Mouse (Mus musculus): ENCODE results near the gene Mcm7. TPM values are rescaled to one million over a fixed set of nuclear protein-coding genes. Genes with fewer than 3 reads are reported as not detected.

Mcm7 gene
- polyA plus RNA-seq, 1 experiment from 2014 or later: 233 TPM

- H3K4me1 ChIP-seq (ENCODE audit: insufficient read depth): 0 out of 2 replicates have a peak, but pooled peaks cover 7% of the 10 kb centered on the region
- H3K36me3 ChIP-seq (ENCODE audit: insufficient read depth): peaks cover 62% of the 10 kb centered on the region
- under 1% methylated on average over 47 of the region's 47 CpGs for WGBS
- peak; percentile 88 for ATAC-seq (ENCODE audit: insufficient read depth)
- peak overlapping the region; percentile 85 for H3K9ac ChIP-seq
- peak overlapping the region; percentile 81 for H3K4me3 ChIP-seq (ENCODE audit: low read depth, low read length)
- H3K27ac ChIP-seq (ENCODE audit: low read depth): peak overlapping the region; percentile 99
- no peaks in the 10 kb centered on the region for H3K9me3 ChIP-seq (ENCODE audit: low read depth, low read length)
- peak; percentile 99 for DNase-seq
- peak overlapping the region; percentile 80 for H3K4me2 ChIP-seq
- TF ChIP-seq CTCF (IDR thresholded peaks at IDR 0.05; ENCODE audit: low read depth): peak; percentile 38; the same call in 1 of the 2 replicates
- no peaks in the 10 kb centered on the region for H3K27me3 ChIP-seq (ENCODE audit: insufficient read depth, low read length)
These were observed 1.2 kb downstream of the Mcm7 start for GRCm38 (mm10) chr5:138170936-138171561.

DNA sequence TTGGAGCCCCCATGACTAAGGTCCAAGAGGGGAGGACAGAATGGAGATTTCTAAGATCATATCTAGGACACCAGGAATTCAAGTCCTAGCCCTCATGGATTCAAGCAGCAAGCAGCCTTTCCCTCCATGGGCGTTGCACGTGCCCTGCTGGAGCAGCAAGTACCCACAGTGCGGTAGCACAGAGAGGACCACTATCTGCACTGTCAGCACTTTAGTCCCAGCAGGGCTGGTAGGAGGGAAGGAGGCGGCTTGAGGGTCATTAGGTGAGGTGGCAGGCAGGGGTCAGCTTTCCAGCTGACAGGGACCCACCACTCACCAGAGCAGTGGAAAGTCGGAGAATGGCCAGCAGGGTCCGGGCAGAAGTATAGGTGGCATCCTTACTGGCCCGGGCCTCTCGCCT lies 6.6 kb downstream of the Mcm7 start:
- Histone ChIP-seq H3K9me3 (ENCODE audit: low read depth, low read length) (no peaks in the 10 kb centered on the region), H3K27me3 (ENCODE audit: insufficient read depth, low read length) (no peaks in the 10 kb centered on the region), H3K4me2 (no peak overlapping the region), H3K9ac (no peak overlapping the region), H3K4me1 (ENCODE audit: insufficient read depth) (0 out of 2 replicates have a peak, but pooled peaks cover 2% of the 10 kb centered on the region), H3K27ac (ENCODE audit: low read depth) (no peak overlapping the region), H3K36me3 (ENCODE audit: insufficient read depth) (peaks cover 78% of the 10 kb centered on the region), H3K4me3 (ENCODE audit: low read depth, low read length) (no peak overlapping the region)
- DNase-seq (no peak), ATAC-seq (ENCODE audit: insufficient read depth) (no peak)
- 72% methylated on average over 8 of the region's 8 CpGs for WGBS
- TF ChIP-seq CTCF (IDR thresholded peaks at IDR 0.05; ENCODE audit: low read depth): no peak

DNA sequence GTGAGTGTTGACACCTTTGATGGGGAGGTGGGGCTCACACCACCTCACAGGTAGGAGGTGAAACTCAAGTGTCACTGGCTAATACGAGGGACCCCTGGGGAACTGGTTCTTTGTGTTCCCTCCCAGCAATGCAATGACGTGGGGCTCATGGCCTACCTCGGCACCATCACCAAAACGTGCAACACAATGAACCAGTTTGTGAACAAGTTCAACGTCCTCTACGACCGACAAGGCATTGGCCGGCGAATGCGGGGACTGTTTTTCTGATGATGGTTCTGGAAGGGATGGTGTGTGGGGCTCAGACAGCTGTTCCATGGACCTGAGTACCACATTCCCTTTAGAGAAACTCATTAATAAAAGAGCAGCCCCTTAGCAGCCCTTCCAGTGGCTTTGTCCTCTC lies 8.6 kb downstream of the Mcm7 start:
- Histone ChIP-seq H3K27ac (ENCODE audit: low read depth) (no peak overlapping the region), H3K4me1 (ENCODE audit: insufficient read depth) (0 out of 2 replicates have a peak, but pooled peaks cover 2% of the 10 kb centered on the region), H3K4me2 (no peak overlapping the region), H3K36me3 (ENCODE audit: insufficient read depth) (peaks cover 65% of the 10 kb centered on the region), H3K27me3 (ENCODE audit: insufficient read depth, low read length) (no peaks in the 10 kb centered on the region), H3K4me3 (ENCODE audit: low read depth, low read length) (no peak overlapping the region), H3K9ac (no peak overlapping the region), H3K9me3 (ENCODE audit: low read depth, low read length) (no peaks in the 10 kb centered on the region)
- TF ChIP-seq CTCF (IDR thresholded peaks at IDR 0.05; ENCODE audit: low read depth): no peak
- WGBS: 63% methylated on average over 10 of the region's 10 CpGs
- DNase-seq (no peak), ATAC-seq (ENCODE audit: insufficient read depth) (no peak)

GRCm38 (mm10) chr5:138163046-138163445 lies 9.2 kb downstream of the Mcm7 start:
- 58% methylated on average over 6 of the region's 6 CpGs for whole genome bisulfite sequencing
- ATAC-seq (ENCODE audit: insufficient read depth) (no peak), DNase-seq (no peak)
- H3K27ac ChIP-seq (ENCODE audit: low read depth): no peak overlapping the region
- H3K27me3 ChIP-seq (ENCODE audit: insufficient read depth, low read length): no peaks in the 10 kb centered on the region
- peaks cover 59% of the 10 kb centered on the region for H3K36me3 ChIP-seq (ENCODE audit: insufficient read depth)
- H3K4me2 ChIP-seq: no peak overlapping the region
- TF ChIP-seq CTCF (IDR thresholded peaks at IDR 0.05; ENCODE audit: low read depth): no peak
- no peaks in the 10 kb centered on the region for H3K9me3 ChIP-seq (ENCODE audit: low read depth, low read length)
- H3K4me3 ChIP-seq (ENCODE audit: low read depth, low read length): no peak overlapping the region
- no peak overlapping the region for H3K9ac ChIP-seq
- H3K4me1 ChIP-seq (ENCODE audit: insufficient read depth): 0 out of 2 replicates have a peak, but pooled peaks cover 2% of the 10 kb centered on the region

DNA sequence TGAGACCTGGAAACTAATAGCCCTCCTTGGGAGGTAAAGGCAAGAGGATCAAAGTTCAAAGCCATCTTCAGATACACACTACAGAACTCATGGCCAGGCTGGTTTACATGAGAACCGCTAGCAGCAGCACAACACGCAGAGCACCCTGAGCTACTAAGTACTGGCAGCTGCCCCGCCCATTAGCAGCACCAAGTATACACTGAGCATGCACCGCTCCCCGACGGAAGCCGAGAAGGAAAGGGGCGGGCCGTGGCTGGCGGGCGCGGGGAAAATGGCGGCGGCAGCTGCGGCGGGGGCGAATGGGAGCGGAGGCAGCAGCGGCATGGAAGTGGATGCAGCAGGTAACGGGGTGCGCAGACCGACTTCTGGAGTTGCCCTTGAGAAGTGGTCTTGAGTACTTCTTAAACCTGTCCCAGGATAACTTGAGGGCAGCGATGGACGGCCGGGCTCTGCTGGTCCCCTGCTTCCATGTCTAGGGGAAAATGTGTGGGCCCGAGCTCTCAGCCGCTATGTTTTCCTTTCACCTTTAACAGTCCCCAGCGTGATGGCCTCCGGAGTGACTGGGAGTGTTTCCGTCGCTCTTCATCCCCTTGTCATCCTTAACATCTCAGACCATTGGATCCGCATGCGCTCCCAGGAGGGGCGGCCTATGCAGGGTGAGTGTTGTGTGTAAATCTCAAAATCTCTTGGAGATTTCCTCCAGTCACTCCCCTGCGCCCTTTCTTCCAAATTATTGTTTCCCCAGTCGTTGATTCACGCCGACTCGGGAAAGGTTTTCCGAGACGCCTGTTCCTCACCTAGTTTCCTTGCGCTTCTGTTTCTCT lies 11.2 kb downstream of the Mcm7 start, which contains the start of gene Cops6:
Gene Cops6 (plus strand): TSS at position 230 of the 824 bp plus-strand sequence.
- Histone ChIP-seq H3K4me3 (ENCODE audit: low read depth, low read length) (peak within 1 kb of the TSS; percentile 82), H3K4me1 (ENCODE audit: insufficient read depth) (0 out of 2 replicates have a peak, but pooled peaks cover 2% of the 10 kb centered on the region), H3K9ac (peak within 1 kb of the TSS; percentile 79), H3K27me3 (ENCODE audit: insufficient read depth, low read length) (no peaks in the 10 kb centered on the region), H3K27ac (ENCODE audit: low read depth) (peak within 1 kb of the TSS; percentile 56; the same call in 1 of the 2 replicates), H3K4me2 (peak within 1 kb of the TSS; percentile 85), H3K9me3 (ENCODE audit: low read depth, low read length) (no peaks in the 10 kb centered on the region), H3K36me3 (ENCODE audit: insufficient read depth) (peaks cover 39% of the 10 kb centered on the region)
- TF ChIP-seq CTCF (IDR thresholded peaks at IDR 0.05; ENCODE audit: low read depth): no peak
- WGBS: under 1% methylated on average over 41 of the region's 42 CpGs
- peak; percentile 95 for DNase-seq
- peak; percentile 98 for ATAC-seq (ENCODE audit: insufficient read depth)

- Histone ChIP-seq H3K36me3 (ENCODE audit: insufficient read depth) (peaks cover 32% of the 10 kb centered on the region), H3K4me2 (peak overlapping the region; percentile 85), H3K4me1 (ENCODE audit: insufficient read depth) (0 out of 2 replicates have a peak, but pooled peaks cover 2% of the 10 kb centered on the region), H3K27me3 (ENCODE audit: insufficient read depth, low read length) (no peaks in the 10 kb centered on the region), H3K27ac (ENCODE audit: low read depth) (no peak overlapping the region), H3K9ac (peak overlapping the region; percentile 79; the same call in 1 of the 2 replicates), H3K4me3 (ENCODE audit: low read depth, low read length) (peak overlapping the region; percentile 82), H3K9me3 (ENCODE audit: low read depth, low read length) (no peaks in the 10 kb centered on the region)
- no peak for TF ChIP-seq CTCF (IDR thresholded peaks at IDR 0.05; ENCODE audit: low read depth)
- DNase-seq (no peak), ATAC-seq (ENCODE audit: insufficient read depth) (no peak)
- 59% methylated on average over 7 of the region's 7 CpGs for WGBS
These were observed 11.9 kb downstream of the Mcm7 start for GRCm38 (mm10) chr5:138160224-138160762.
